Mouse (Mus musculus) MEL (cell line): ENCODE results near the gene Ppp1r2. TPM values are rescaled to one million over a fixed set of nuclear protein-coding genes. Genes with fewer than 3 reads are reported as not detected.

Experiments
- DNase-seq: peaks from one replicate; pipeline ENCODE4 v3.0.0; 2011; ENCODE audit warnings: low read depth, low spot score
- H3K27ac ChIP-seq: 2 replicates; pipeline ENCODE4 v1.5.1; 2012; ENCODE audit warnings: low read depth, mild to moderate bottlenecking, control low read depth, low read length, moderate library complexity; ENCODE audit not compliant: control insufficient read depth
- H3K27me3 ChIP-seq, 2 experiments: fragments of 150-350 bp in 1 of 2; sonication (generic) in 1 of 2; 2 replicates each; pipeline ENCODE4 v1.6.1; 2012; ENCODE audit warnings: low read length in 2 of 2, mild to moderate bottlenecking in 2 of 2, improper control_type of control experiment in 1 of 2, moderate library complexity in 1 of 2; ENCODE audit not compliant: insufficient read depth in 2 of 2, control insufficient read depth in 1 of 2
- H3K36me3 ChIP-seq, 2 experiments: 2 replicates each; pipeline ENCODE4 v1.6.1; 2012 to 2014; ENCODE audit warnings: low read length in 2 of 2, improper control_type of control experiment in 1 of 2, inconsistent platforms in 1 of 2, mild to moderate bottlenecking in 1 of 2; ENCODE audit not compliant: insufficient read depth in 2 of 2, control insufficient read depth in 1 of 2
- H3K4me1 ChIP-seq, 2 experiments: fragments of 150-350 bp in 1 of 2; sonication (generic) in 1 of 2; 2 replicates each; pipeline ENCODE4 v1.6.1; 2012; ENCODE audit warnings: low read length in 2 of 2, improper control_type of control experiment in 1 of 2, mild to moderate bottlenecking in 1 of 2; ENCODE audit not compliant: insufficient read depth in 2 of 2, control insufficient read depth in 1 of 2
- H3K4me3 ChIP-seq, 2 experiments: fragments of 150-350 bp in 1 of 2; sonication (generic) in 1 of 2; 2 replicates each; pipeline ENCODE4 v1.5.1; 2012; ENCODE audit warnings: low read depth in 2 of 2, low read length in 2 of 2, mild to moderate bottlenecking in 2 of 2, moderate library complexity in 2 of 2, control low read depth in 1 of 2, improper control_type of control experiment in 1 of 2; ENCODE audit not compliant: control insufficient read depth in 1 of 2, insufficient read depth in 1 of 2
- H3K79me2 ChIP-seq: 2 replicates; pipeline ENCODE4 v1.6.1; 2012; ENCODE audit warnings: mild to moderate bottlenecking, low read length, moderate library complexity; ENCODE audit not compliant: control insufficient read depth, poor library complexity, insufficient read depth
- H3K9ac ChIP-seq: 2 replicates; pipeline ENCODE4 v1.6.1; 2012; ENCODE audit warnings: low read depth, mild to moderate bottlenecking, control low read depth, low read length, moderate library complexity; ENCODE audit not compliant: control insufficient read depth, poor library complexity, severe bottlenecking
- H3K9me3 ChIP-seq: fragments of 150-350 bp; sonication (generic); replicated peaks from 2 replicates; pipeline ENCODE4 v1.6.1; 2012; ENCODE audit warnings: mild to moderate bottlenecking, low read length, improper control_type of control experiment, moderate library complexity; ENCODE audit not compliant: insufficient read depth
- BHLHE40 ChIP-seq: IDR thresholded peaks from 2 replicates; pipeline ENCODE4 v1.6.1; 2012; ENCODE audit warnings: low read depth, mild to moderate bottlenecking, inconsistent platforms, low read length, improper control_type of control experiment, borderline replicate concordance
- ETS1 ChIP-seq: IDR thresholded peaks from 2 replicates; pipeline ENCODE4 v1.6.1; 2012; ENCODE audit warnings: low read depth, mild to moderate bottlenecking, inconsistent platforms, low read length, improper control_type of control experiment, moderate library complexity
- GABPA ChIP-seq: IDR thresholded peaks from 2 replicates; pipeline ENCODE4 v1.6.1; 2012; ENCODE audit warnings: low read depth, mild to moderate bottlenecking, inconsistent platforms, low read length, improper control_type of control experiment, moderate library complexity
- JUND ChIP-seq: IDR thresholded peaks from 2 replicates; pipeline ENCODE4 v1.6.1; 2011; ENCODE audit warnings: low read depth, mild to moderate bottlenecking, improper control_type of control experiment, low read length
- KAT2A ChIP-seq: conservative IDR thresholded peaks from 2 replicates; pipeline ENCODE4 v1.6.1; 2012; ENCODE audit warnings: low read depth, low read length, improper control_type of control experiment, inconsistent platforms
- MAFK ChIP-seq: IDR thresholded peaks from 2 replicates; pipeline ENCODE4 v1.6.1; 2011; ENCODE audit warnings: low read depth, mild to moderate bottlenecking, low read length, improper control_type of control experiment, borderline replicate concordance
- MAZ ChIP-seq: IDR thresholded peaks from 2 replicates; pipeline ENCODE4 v1.6.1; 2012; ENCODE audit warnings: low read depth, mild to moderate bottlenecking, inconsistent platforms, low read length, improper control_type of control experiment
- MXI1 ChIP-seq: IDR thresholded peaks from 2 replicates; pipeline ENCODE4 v1.6.1; 2011; ENCODE audit warnings: mild to moderate bottlenecking, low read depth, low read length, improper control_type of control experiment
- MYC ChIP-seq: IDR thresholded peaks from 2 replicates; pipeline ENCODE4 v1.6.1; 2011; ENCODE audit warnings: low read depth, mild to moderate bottlenecking, low read length, improper control_type of control experiment, moderate library complexity
- NELFE ChIP-seq: IDR thresholded peaks from 2 replicates; pipeline ENCODE4 v1.6.1; 2011; ENCODE audit warnings: low read depth, low read length, improper control_type of control experiment
- NRF1 ChIP-seq: IDR thresholded peaks from 2 replicates; pipeline ENCODE4 v1.6.1; 2014; ENCODE audit warnings: low read depth, mild to moderate bottlenecking, inconsistent platforms, low read length, improper control_type of control experiment, moderate library complexity; ENCODE audit not compliant: poor library complexity, insufficient read depth, severe bottlenecking
- POLR2A ChIP-seq, 2 experiments: IDR thresholded peaks; 2 replicates each; pipeline ENCODE4 v1.6.1; 2011 to 2012; ENCODE audit warnings: low read length in 2 of 2, mild to moderate bottlenecking in 2 of 2, control low read depth in 1 of 2, improper control_type of control experiment in 1 of 2, low read depth in 1 of 2, moderate library complexity in 1 of 2; ENCODE audit not compliant: control insufficient read depth in 1 of 2, insufficient read depth in 1 of 2, poor library complexity in 1 of 2
- SMC3 ChIP-seq: IDR thresholded peaks from 2 replicates; pipeline ENCODE4 v1.6.1; 2011; ENCODE audit warnings: low read depth, low read length, improper control_type of control experiment
- TAL1 ChIP-seq: IDR thresholded peaks from 2 replicates; pipeline ENCODE4 v1.6.1; 2012; ENCODE audit warnings: mild to moderate bottlenecking, inconsistent platforms, low read length, moderate library complexity, mixed read lengths
- TCF12 ChIP-seq: IDR thresholded peaks from 2 replicates; pipeline ENCODE4 v1.6.1; 2014; ENCODE audit warnings: low read depth, mild to moderate bottlenecking, inconsistent platforms, low read length, improper control_type of control experiment, moderate library complexity
- ZC3H11A ChIP-seq: IDR thresholded peaks from 2 replicates; pipeline ENCODE4 v1.6.1; 2012; ENCODE audit warnings: low read depth, mild to moderate bottlenecking, inconsistent platforms, low read length, improper control_type of control experiment
- ZKSCAN1 ChIP-seq: IDR thresholded peaks from 2 replicates; pipeline ENCODE4 v1.6.1; 2012; ENCODE audit warnings: low read depth, mild to moderate bottlenecking, inconsistent platforms, low read length, improper control_type of control experiment, moderate library complexity
- ZMIZ1 ChIP-seq: IDR thresholded peaks from 2 replicates; pipeline ENCODE4 v1.6.1; 2012; ENCODE audit warnings: low read depth, mild to moderate bottlenecking, inconsistent platforms, low read length, improper control_type of control experiment, moderate library complexity
- polyA plus RNA-seq, 2 experiments: library from polyadenylated mRNA; stranded (reverse) in 1 of 2; unstranded in 1 of 2; fragments of >175 nt in 1 of 2; fragments of >200 nt in 1 of 2; gene quantifications; 2 replicates each; pipeline versions ENCODE4 v1.2.1 to v1.2.4; 2012; ENCODE audit warnings: low replicate concordance in 2 of 2, low read depth in 1 of 2; ENCODE audit not compliant: insufficient read length in 2 of 2, insufficient read depth in 1 of 2, missing spikeins in 1 of 2
- total RNA-seq: library from RNA; depleted of rRNA; stranded (reverse); fragments of 300-350 nt; gene quantifications from 2 replicates; pipeline ENCODE4 v1.2.3, GENCODE M21; 2012

Ppp1r2 gene
- total and polyA plus RNA-seq, 3 experiments, result 31.2 to 36.2 TPM; not detected in 1

GRCm38 (mm10) chr16:31238281-31238680 is 36.8 kb downstream of the Ppp1r2 start:
- Histone ChIP-seq H3K27ac (no peak overlapping the region), H3K9ac (no peak overlapping the region), H3K36me3 (peaks cover 0 to 2% of the 10 kb centered on the region in 2 experiments; a peak in 1 of 4 replicates), H3K4me3 (no peak overlapping the region), H3K79me2 (no peaks in the 10 kb centered on the region; the same call in 1 of the 2 replicates), H3K9me3 (no peaks in the 10 kb centered on the region), H3K4me1 (peaks cover 2 to 14% of the 10 kb centered on the region in 2 experiments; a peak in 3 of 4 replicates), H3K27me3 (no peaks in the 10 kb centered on the region)
- TF ChIP-seq ETS1 (no peak), TAL1 (no peak), ZC3H11A (no peak), SMC3 (no peak), KAT2A (no peak), MAFK (no peak), ZMIZ1 (no peak)
- no peak for DNase-seq

- Histone ChIP-seq H3K9ac (peak overlapping the region; percentile 56), H3K4me3 (peak overlapping the region; percentile 21 to 49), H3K36me3 (peaks cover 0 to 2% of the 10 kb centered on the region in 2 experiments; a peak in 1 of 4 replicates), H3K4me1 (peaks cover 2 to 18% of the 10 kb centered on the region in 2 experiments; a peak in 3 of 4 replicates), H3K79me2 (no peaks in the 10 kb centered on the region; the same call in 1 of the 2 replicates), H3K9me3 (no peaks in the 10 kb centered on the region), H3K27me3 (no peaks in the 10 kb centered on the region), H3K27ac (peak overlapping the region; percentile 5; the same call in 1 of the 2 replicates)
- DNase-seq, result peak; percentile 63
- TF ChIP-seq NRF1 (no peak), NELFE (no peak), TCF12 (no peak), MXI1 (no peak), MAZ (no peak), BHLHE40 (no peak), MYC (no peak), ZKSCAN1 (no peak), JUND (no peak), POLR2A (IDR thresholded peaks at IDR 0.05; ENCODE audit: control insufficient read depth in 1 of 2, insufficient read depth in 1 of 2, low read depth in 1 of 2, low read length in 2 of 2, poor library complexity in 1 of 2) (no peak), GABPA (no peak)
These were observed 39.4 kb downstream of the Ppp1r2 start for GRCm38 (mm10) chr16:31235457-31236310.
